Mouse (Mus musculus) kidney, adult 2 months (tissue): ENCODE results near the gene Fosl2. TPM values are rescaled to one million over a fixed set of nuclear protein-coding genes. Genes with fewer than 3 reads are reported as not detected.

Experiments used
- DNase-seq: peaks from one replicate; pipeline ENCODE4 v3.0.0; 2021
- H3K27ac ChIP-seq: fragments of 200-500 bp; 2 replicates; pipeline ENCODE4 v1.5.1; 2012; ENCODE audit warnings: low read depth, low read length, control low read depth, inconsistent platforms; ENCODE audit not compliant: insufficient read depth
- H3K27me3 ChIP-seq: fragments of 200-500 bp; replicated peaks from 2 replicates; pipeline ENCODE4 v1.6.1; 2012; ENCODE audit warnings: mild to moderate bottlenecking, moderate library complexity, low read length, inconsistent platforms; ENCODE audit not compliant: control insufficient read depth, insufficient read depth
- H3K36me3 ChIP-seq: fragments of 200-500 bp; 2 replicates; pipeline ENCODE4 v1.6.1; 2012; ENCODE audit warnings: mild to moderate bottlenecking, moderate library complexity, low read length, inconsistent platforms; ENCODE audit not compliant: control insufficient read depth, insufficient read depth
- H3K4me1 ChIP-seq: fragments of 200-500 bp; 2 replicates; pipeline ENCODE4 v1.6.1; 2011; ENCODE audit warnings: low read length; ENCODE audit not compliant: control insufficient read depth, insufficient read depth
- H3K4me3 ChIP-seq: fragments of 200-500 bp; 2 replicates; pipeline ENCODE4 v1.5.1; 2011; ENCODE audit warnings: mild to moderate bottlenecking, low read depth, low read length, control low read depth; ENCODE audit not compliant: insufficient read depth
- CTCF ChIP-seq: fragments of 200-500 bp; conservative IDR thresholded peaks from 2 replicates; pipeline ENCODE4 v1.5.1; 2011; ENCODE audit warnings: low read depth, mild to moderate bottlenecking, control low read depth, low read length, moderate library complexity, mixed read lengths; ENCODE audit not compliant: insufficient read depth, insufficient read length
- POLR2A ChIP-seq: fragments of 200-500 bp; IDR thresholded peaks from one replicate; pipeline ENCODE4 v1.6.1; 2011; ENCODE audit warnings: low read depth, low read length, control low read depth
- WGBS: fragments of 180-500 bp; shearing (Covaris S2); methylation state at CpG from one replicate; pipeline ENCODE4 v1.1.7; 2018; 5-methylcytosine and 5-hydroxymethylcytosine counted together
- polyA plus RNA-seq: library from polyadenylated mRNA; depleted of rRNA; stranded (reverse); fragments of >200 nt; gene quantifications from 2 replicates; pipeline ENCODE4 v1.2.3, GENCODE M21; 2012

Fosl2 gene
- polyA plus RNA-seq, 1 experiment: 7.5 TPM

GRCm38 (mm10) chr5:32134051-32134732 lies 1.4 kb upstream of the Fosl2 start:
- no peak for TF ChIP-seq CTCF
- Histone ChIP-seq H3K36me3 (no peaks in the 10 kb centered on the region), H3K27me3 (no peaks in the 10 kb centered on the region), H3K4me1 (peaks cover 7% of the 10 kb centered on the region; the same call in 1 of the 2 replicates), H3K4me3 (0 out of 2 replicates have a peak overlapping the region, but pooled peaks have one; percentile 37), H3K27ac (peak overlapping the region; percentile 26)
- DNase-seq: peak; percentile 64
- WGBS: 10% methylated on average over 21 of the region's 21 CpGs

- H3K4me3 ChIP-seq: peak overlapping the region; percentile 96
- no peaks in the 10 kb centered on the region for H3K36me3 ChIP-seq
- H3K27me3 ChIP-seq: no peaks in the 10 kb centered on the region
- WGBS: under 1% methylated on average over 51 of the region's 54 CpGs
- TF ChIP-seq POLR2A: no peak
- 0 out of 2 replicates have a peak, but pooled peaks have one; percentile 19 for TF ChIP-seq CTCF
- H3K27ac ChIP-seq: peak overlapping the region; percentile 86
- DNase-seq: peak; percentile 83
- peaks cover 11% of the 10 kb centered on the region; the same call in 1 of the 2 replicates for H3K4me1 ChIP-seq
Measured at GRCm38 (mm10) chr5:32134903-32135335, 682 bp upstream of the Fosl2 start.

- H3K4me1 ChIP-seq: peaks cover 11% of the 10 kb centered on the region; the same call in 1 of the 2 replicates
- DNase-seq: peak; percentile 88
- H3K4me3 ChIP-seq: peak overlapping the region; percentile 96
- no peaks in the 10 kb centered on the region for H3K36me3 ChIP-seq
- peak overlapping the region; percentile 97 for H3K27ac ChIP-seq
- no peaks in the 10 kb centered on the region for H3K27me3 ChIP-seq
- TF ChIP-seq POLR2A: peak; percentile 21
- no peak for TF ChIP-seq CTCF
- under 1% methylated on average over 63 of the region's 63 CpGs for WGBS
Measured at GRCm38 (mm10) chr5:32136301-32136863, 781 bp downstream of the Fosl2 start.

GRCm38 (mm10) chr5:32137106-32137522 lies 1.5 kb downstream of the Fosl2 start:
- DNase-seq: peak; percentile 70
- TF ChIP-seq POLR2A (no peak), CTCF (no peak)
- peak overlapping the region; percentile 97; the same call in 1 of the 2 replicates for H3K27ac ChIP-seq
- 3% methylated on average over 12 of the region's 12 CpGs for WGBS
- peak overlapping the region; percentile 96 for H3K4me3 ChIP-seq
- H3K36me3 ChIP-seq: no peaks in the 10 kb centered on the region
- peaks cover 15% of the 10 kb centered on the region for H3K4me1 ChIP-seq
- no peaks in the 10 kb centered on the region for H3K27me3 ChIP-seq

- TF ChIP-seq CTCF (no peak), POLR2A (no peak)
- DNase-seq: peak; percentile 69
- peak overlapping the region; percentile 21 for H3K4me3 ChIP-seq
- peaks cover 15% of the 10 kb centered on the region for H3K4me1 ChIP-seq
- H3K27ac ChIP-seq: peak overlapping the region; percentile 90
- WGBS: 33% methylated on average over 10 of the region's 10 CpGs
- no peaks in the 10 kb centered on the region for H3K27me3 ChIP-seq
- H3K36me3 ChIP-seq: no peaks in the 10 kb centered on the region
Measured at GRCm38 (mm10) chr5:32138446-32139195, 3.0 kb downstream of the Fosl2 start.

- 8% methylated on average over 9 of the region's 9 CpGs for WGBS
- no peaks in the 10 kb centered on the region for H3K36me3 ChIP-seq
- DNase-seq: peak; percentile 86
- TF ChIP-seq CTCF: 0 out of 2 replicates have a peak, but pooled peaks have one; percentile 20
- no peak for TF ChIP-seq POLR2A
- H3K4me1 ChIP-seq: peaks cover 12% of the 10 kb centered on the region
- no peaks in the 10 kb centered on the region for H3K27me3 ChIP-seq
- H3K27ac ChIP-seq: peak overlapping the region; percentile 90
- no peak overlapping the region for H3K4me3 ChIP-seq
Measured at GRCm38 (mm10) chr5:32139516-32140037, 4.0 kb downstream of the Fosl2 start.

GRCm38 (mm10) chr5:32141899-32142298 lies 6.3 kb downstream of the Fosl2 start:
- no peak for DNase-seq
- TF ChIP-seq POLR2A (no peak), CTCF (no peak)
- Histone ChIP-seq H3K27me3 (no peaks in the 10 kb centered on the region), H3K27ac (no peak overlapping the region), H3K4me1 (peaks cover 12% of the 10 kb centered on the region), H3K36me3 (no peaks in the 10 kb centered on the region), H3K4me3 (no peak overlapping the region)
- WGBS: 73% methylated on average over 2 of the region's 2 CpGs
